Mouse (Mus musculus) MEL (cell line): ENCODE measurements at regions not wholly inside any gene's neighbourhood (a gene's known extent, or its start where the extent isn't known, plus 50 kb on each side); places are given as distances from the start of the nearest gene placed in this dataset.

Source experiments
- DNase-seq: peaks from one replicate; pipeline ENCODE4 v3.0.0; 2011; ENCODE audit warnings: low read depth, low spot score
- H3K27ac ChIP-seq: 2 replicates; pipeline ENCODE4 v1.5.1; 2012; ENCODE audit warnings: low read depth, mild to moderate bottlenecking, control low read depth, low read length, moderate library complexity; ENCODE audit not compliant: control insufficient read depth
- H3K27me3 ChIP-seq, 2 experiments: fragments of 150-350 bp in 1 of 2; sonication (generic) in 1 of 2; 2 replicates each; pipeline ENCODE4 v1.6.1; 2012; ENCODE audit warnings: low read length in 2 of 2, mild to moderate bottlenecking in 2 of 2, improper control_type of control experiment in 1 of 2, moderate library complexity in 1 of 2; ENCODE audit not compliant: insufficient read depth in 2 of 2, control insufficient read depth in 1 of 2
- H3K36me3 ChIP-seq, 2 experiments: 2 replicates each; pipeline ENCODE4 v1.6.1; 2012 to 2014; ENCODE audit warnings: low read length in 2 of 2, improper control_type of control experiment in 1 of 2, inconsistent platforms in 1 of 2, mild to moderate bottlenecking in 1 of 2; ENCODE audit not compliant: insufficient read depth in 2 of 2, control insufficient read depth in 1 of 2
- H3K4me1 ChIP-seq, 2 experiments: fragments of 150-350 bp in 1 of 2; sonication (generic) in 1 of 2; 2 replicates each; pipeline ENCODE4 v1.6.1; 2012; ENCODE audit warnings: low read length in 2 of 2, improper control_type of control experiment in 1 of 2, mild to moderate bottlenecking in 1 of 2; ENCODE audit not compliant: insufficient read depth in 2 of 2, control insufficient read depth in 1 of 2
- H3K4me3 ChIP-seq, 2 experiments: fragments of 150-350 bp in 1 of 2; sonication (generic) in 1 of 2; 2 replicates each; pipeline ENCODE4 v1.5.1; 2012; ENCODE audit warnings: low read depth in 2 of 2, low read length in 2 of 2, mild to moderate bottlenecking in 2 of 2, moderate library complexity in 2 of 2, control low read depth in 1 of 2, improper control_type of control experiment in 1 of 2; ENCODE audit not compliant: control insufficient read depth in 1 of 2, insufficient read depth in 1 of 2
- H3K79me2 ChIP-seq: 2 replicates; pipeline ENCODE4 v1.6.1; 2012; ENCODE audit warnings: mild to moderate bottlenecking, low read length, moderate library complexity; ENCODE audit not compliant: control insufficient read depth, poor library complexity, insufficient read depth
- H3K9ac ChIP-seq: 2 replicates; pipeline ENCODE4 v1.6.1; 2012; ENCODE audit warnings: low read depth, mild to moderate bottlenecking, control low read depth, low read length, moderate library complexity; ENCODE audit not compliant: control insufficient read depth, poor library complexity, severe bottlenecking
- H3K9me3 ChIP-seq: fragments of 150-350 bp; sonication (generic); replicated peaks from 2 replicates; pipeline ENCODE4 v1.6.1; 2012; ENCODE audit warnings: mild to moderate bottlenecking, low read length, improper control_type of control experiment, moderate library complexity; ENCODE audit not compliant: insufficient read depth
- BHLHE40 ChIP-seq: IDR thresholded peaks from 2 replicates; pipeline ENCODE4 v1.6.1; 2012; ENCODE audit warnings: low read depth, mild to moderate bottlenecking, inconsistent platforms, low read length, improper control_type of control experiment, borderline replicate concordance
- CHD2 ChIP-seq: IDR thresholded peaks from 2 replicates; pipeline ENCODE4 v1.6.1; 2011; ENCODE audit warnings: low read length, improper control_type of control experiment
- CTCF ChIP-seq, 3 experiments: IDR thresholded peaks in 2 of 3; conservative IDR thresholded peaks in 1 of 3; 2 replicates each; pipeline ENCODE4 v1.5.1; 2011 to 2012; ENCODE audit warnings: low read length in 3 of 3, low read depth in 2 of 3, mild to moderate bottlenecking in 2 of 3, improper control_type of control experiment in 1 of 3, inconsistent platforms in 1 of 3, mixed read lengths in 1 of 3, moderate library complexity in 1 of 3; ENCODE audit not compliant: control insufficient read depth in 1 of 3, insufficient read depth in 1 of 3, poor library complexity in 1 of 3, severe bottlenecking in 1 of 3
- ELF1 ChIP-seq: IDR thresholded peaks from 2 replicates; pipeline ENCODE4 v1.6.1; 2014; ENCODE audit warnings: low read depth, mild to moderate bottlenecking, inconsistent platforms, low read length, improper control_type of control experiment, moderate library complexity
- ETS1 ChIP-seq: IDR thresholded peaks from 2 replicates; pipeline ENCODE4 v1.6.1; 2012; ENCODE audit warnings: low read depth, mild to moderate bottlenecking, inconsistent platforms, low read length, improper control_type of control experiment, moderate library complexity
- GATA1 ChIP-seq: IDR thresholded peaks from 2 replicates; pipeline ENCODE4 v1.6.1; 2011; ENCODE audit warnings: low read depth, low read length, improper control_type of control experiment
- JUND ChIP-seq: IDR thresholded peaks from 2 replicates; pipeline ENCODE4 v1.6.1; 2011; ENCODE audit warnings: low read depth, mild to moderate bottlenecking, improper control_type of control experiment, low read length
- MAFK ChIP-seq: IDR thresholded peaks from 2 replicates; pipeline ENCODE4 v1.6.1; 2011; ENCODE audit warnings: low read depth, mild to moderate bottlenecking, low read length, improper control_type of control experiment, borderline replicate concordance
- MAX ChIP-seq: IDR thresholded peaks from 2 replicates; pipeline ENCODE4 v1.6.1; 2011; ENCODE audit warnings: low read length, improper control_type of control experiment
- MAZ ChIP-seq: IDR thresholded peaks from 2 replicates; pipeline ENCODE4 v1.6.1; 2012; ENCODE audit warnings: low read depth, mild to moderate bottlenecking, inconsistent platforms, low read length, improper control_type of control experiment
- MXI1 ChIP-seq: IDR thresholded peaks from 2 replicates; pipeline ENCODE4 v1.6.1; 2011; ENCODE audit warnings: mild to moderate bottlenecking, low read depth, low read length, improper control_type of control experiment
- MYB ChIP-seq: IDR thresholded peaks from 2 replicates; pipeline ENCODE4 v1.6.1; 2011; ENCODE audit warnings: mild to moderate bottlenecking, low read depth, low read length, improper control_type of control experiment
- NELFE ChIP-seq: IDR thresholded peaks from 2 replicates; pipeline ENCODE4 v1.6.1; 2011; ENCODE audit warnings: low read depth, low read length, improper control_type of control experiment
- RAD21 ChIP-seq: IDR thresholded peaks from 2 replicates; pipeline ENCODE4 v1.6.1; 2011; ENCODE audit warnings: mild to moderate bottlenecking, low read depth, low read length, improper control_type of control experiment
- SIN3A ChIP-seq: IDR thresholded peaks from 2 replicates; pipeline ENCODE4 v1.6.1; 2012; ENCODE audit warnings: low read length, improper control_type of control experiment, inconsistent platforms
- SMC3 ChIP-seq: IDR thresholded peaks from 2 replicates; pipeline ENCODE4 v1.6.1; 2011; ENCODE audit warnings: low read depth, low read length, improper control_type of control experiment
- TAL1 ChIP-seq: IDR thresholded peaks from 2 replicates; pipeline ENCODE4 v1.6.1; 2012; ENCODE audit warnings: mild to moderate bottlenecking, inconsistent platforms, low read length, moderate library complexity, mixed read lengths
- TBP ChIP-seq: IDR thresholded peaks from 2 replicates; pipeline ENCODE4 v1.8.0; 2011; ENCODE audit warnings: low read depth, low read length, improper control_type of control experiment
- USF1 ChIP-seq: IDR thresholded peaks from 2 replicates; pipeline ENCODE4 v1.6.1; 2014; ENCODE audit warnings: low read depth, mild to moderate bottlenecking, inconsistent platforms, low read length, improper control_type of control experiment, moderate library complexity
- USF2 ChIP-seq, 2 experiments: IDR thresholded peaks; 2 replicates each; pipeline ENCODE4 v1.6.1; 2011 to 2012; ENCODE audit warnings: improper control_type of control experiment in 2 of 2, low read length in 2 of 2, borderline replicate concordance in 1 of 2, inconsistent platforms in 1 of 2, low read depth in 1 of 2, mild to moderate bottlenecking in 1 of 2; ENCODE audit not compliant: insufficient read depth in 1 of 2
- ZC3H11A ChIP-seq: IDR thresholded peaks from 2 replicates; pipeline ENCODE4 v1.6.1; 2012; ENCODE audit warnings: low read depth, mild to moderate bottlenecking, inconsistent platforms, low read length, improper control_type of control experiment
- ZKSCAN1 ChIP-seq: IDR thresholded peaks from 2 replicates; pipeline ENCODE4 v1.6.1; 2012; ENCODE audit warnings: low read depth, mild to moderate bottlenecking, inconsistent platforms, low read length, improper control_type of control experiment, moderate library complexity
- ZMIZ1 ChIP-seq: IDR thresholded peaks from 2 replicates; pipeline ENCODE4 v1.6.1; 2012; ENCODE audit warnings: low read depth, mild to moderate bottlenecking, inconsistent platforms, low read length, improper control_type of control experiment, moderate library complexity
- ZNF384 ChIP-seq: IDR thresholded peaks from 2 replicates; pipeline ENCODE4 v1.6.1; 2012; ENCODE audit warnings: low read depth, mild to moderate bottlenecking, inconsistent platforms, low read length, improper control_type of control experiment

- Histone ChIP-seq H3K9me3 (no peaks in the 10 kb centered on the region), H3K4me1 (peaks cover 2% of the 10 kb centered on the region in 2 experiments; a peak in 3 of 4 replicates), H3K9ac (no peak overlapping the region), H3K27ac (no peak overlapping the region), H3K36me3 (peaks cover 0 to 5% of the 10 kb centered on the region in 2 experiments; a peak in 2 of 4 replicates), H3K27me3 (no peaks in the 10 kb centered on the region), H3K79me2 (no peaks in the 10 kb centered on the region), H3K4me3 (no peak overlapping the region)
- peak; percentile 86 for DNase-seq
- no peak for TF ChIP-seq GATA1
- TF ChIP-seq ZC3H11A: peak; percentile 95
- no peak for TF ChIP-seq TBP
- no peak for TF ChIP-seq ELF1
- no peak for TF ChIP-seq MAZ
- 0 out of 2 replicates have a peak, but pooled peaks have one; percentile 6 for TF ChIP-seq ZNF384
- TF ChIP-seq MXI1: no peak
- TF ChIP-seq ZMIZ1: no peak
- TF ChIP-seq SIN3A: 0 out of 2 replicates have a peak, but pooled peaks have one; percentile 14
- no peak for TF ChIP-seq BHLHE40
- no peak for TF ChIP-seq TAL1
- peak; percentile 73 to 95 (median 89) for TF ChIP-seq CTCF (IDR thresholded peaks at IDR 0.05 in 2 of 3, conservative IDR thresholded peaks at IDR 0.05 in 1 of 3; ENCODE audit: control insufficient read depth in 1 of 3, insufficient read depth in 1 of 3, low read depth in 2 of 3, low read length in 3 of 3, poor library complexity in 1 of 3, severe bottlenecking in 1 of 3)
- peak; percentile 97 for TF ChIP-seq SMC3
- no peak for TF ChIP-seq CHD2
- TF ChIP-seq RAD21: peak; percentile 98
Measured at GRCm38 (mm10) chr10:111099812-111100464, 64.6 kb upstream of the Osbpl8 start.

DNA sequence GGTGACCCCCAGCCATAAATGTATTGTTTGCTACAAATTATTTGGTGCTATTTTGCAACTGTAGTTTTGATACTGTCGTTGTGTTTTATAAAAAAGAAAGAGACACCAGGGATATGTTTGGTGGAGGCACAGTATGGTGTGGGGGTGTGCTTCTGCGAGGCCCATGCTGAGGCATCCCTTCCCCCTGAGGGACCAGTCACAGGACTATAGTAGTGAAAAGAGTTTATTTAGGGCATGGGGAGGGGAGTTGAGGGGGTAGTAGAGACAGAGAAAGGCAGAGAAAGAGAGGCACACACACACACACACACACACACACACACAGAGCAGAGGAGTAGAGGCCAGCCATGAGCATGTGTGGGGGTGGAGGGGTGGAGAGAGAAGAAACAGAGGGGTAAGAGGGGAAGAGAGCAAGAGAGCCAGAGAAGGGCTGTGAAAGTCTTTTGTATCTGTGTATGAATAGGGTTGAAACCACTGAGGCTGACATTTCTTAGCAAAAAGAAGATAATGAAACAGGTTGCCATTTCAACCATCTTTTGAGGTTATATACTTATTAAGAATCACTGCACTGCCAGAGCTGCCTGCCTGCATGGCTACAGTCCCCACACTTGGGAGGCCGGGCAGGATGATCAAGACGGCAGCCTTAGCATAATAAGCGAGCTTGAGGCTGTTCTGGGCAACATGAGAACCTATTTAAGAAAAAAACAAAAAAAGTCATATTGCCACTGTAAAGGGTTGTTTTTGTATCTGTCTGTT lies 65.3 kb upstream of the Osbpl8 start:
- no peak overlapping the region for H3K4me3 ChIP-seq
- no peak for DNase-seq
- peaks cover 0 to 2% of the 10 kb centered on the region in 2 experiments; a peak in 2 of 4 replicates for H3K4me1 ChIP-seq
- H3K27me3 ChIP-seq: no peaks in the 10 kb centered on the region
- H3K9me3 ChIP-seq: no peaks in the 10 kb centered on the region
- TF ChIP-seq MAX (no peak), TAL1 (no peak), ZNF384 (no peak), USF2 (IDR thresholded peaks at IDR 0.05; ENCODE audit: borderline replicate concordance in 1 of 2, insufficient read depth in 1 of 2, low read depth in 1 of 2, low read length in 2 of 2) (no peak), USF1 (no peak), MAFK (no peak), ZKSCAN1 (no peak), ELF1 (no peak), RAD21 (no peak), NELFE (no peak), BHLHE40 (no peak), CTCF (IDR thresholded peaks at IDR 0.05 in 2 of 3, conservative IDR thresholded peaks at IDR 0.05 in 1 of 3; ENCODE audit: control insufficient read depth in 1 of 3, insufficient read depth in 1 of 3, low read depth in 2 of 3, low read length in 3 of 3, poor library complexity in 1 of 3, severe bottlenecking in 1 of 3) (no peak), MXI1 (no peak), ETS1 (no peak), JUND (no peak), SMC3 (no peak), MYB (no peak)
- no peak overlapping the region for H3K27ac ChIP-seq
- no peaks in the 10 kb centered on the region for H3K79me2 ChIP-seq
- no peak overlapping the region for H3K9ac ChIP-seq
- peaks cover 0 to 5% of the 10 kb centered on the region in 2 experiments; a peak in 2 of 4 replicates for H3K36me3 ChIP-seq
